Mouse (Mus musculus): ENCODE data around the gene Slc39a5. TPM values are rescaled to one million over a fixed set of nuclear protein-coding genes. Genes with fewer than 3 reads are reported as not detected.

The Slc39a5 gene
- total RNA-seq, 2 experiments from 2014 or later, result not detected

DNA sequence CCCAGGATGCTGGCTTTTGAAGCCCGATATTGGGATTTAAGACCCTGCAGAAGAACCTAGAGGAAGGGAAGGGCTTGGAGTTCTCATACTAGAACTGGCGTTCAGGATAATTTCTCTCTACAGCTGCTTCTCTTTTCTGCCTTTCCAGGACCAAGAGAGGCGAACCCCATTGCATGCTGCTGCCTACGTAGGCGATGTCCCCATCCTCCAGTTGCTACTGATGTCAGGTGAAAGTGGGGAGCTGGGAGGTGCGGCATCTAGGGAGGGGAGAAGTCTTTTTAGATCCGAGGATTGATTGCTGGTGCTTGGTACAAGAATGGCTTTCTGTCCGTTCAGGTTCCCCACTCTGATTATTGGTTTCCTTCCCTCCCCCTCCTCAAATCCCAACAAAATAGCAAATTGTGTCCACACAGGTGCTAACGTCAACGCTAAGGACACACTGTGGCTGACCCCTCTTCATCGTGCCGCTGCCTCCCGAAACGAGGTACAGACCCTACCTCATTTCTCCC lies 23.0 kb downstream of the Slc39a5 start:
- ATAC-seq (replicated peaks; ENCODE audit: low FRiP score, poor library complexity, severe bottlenecking), result no peak

DNA sequence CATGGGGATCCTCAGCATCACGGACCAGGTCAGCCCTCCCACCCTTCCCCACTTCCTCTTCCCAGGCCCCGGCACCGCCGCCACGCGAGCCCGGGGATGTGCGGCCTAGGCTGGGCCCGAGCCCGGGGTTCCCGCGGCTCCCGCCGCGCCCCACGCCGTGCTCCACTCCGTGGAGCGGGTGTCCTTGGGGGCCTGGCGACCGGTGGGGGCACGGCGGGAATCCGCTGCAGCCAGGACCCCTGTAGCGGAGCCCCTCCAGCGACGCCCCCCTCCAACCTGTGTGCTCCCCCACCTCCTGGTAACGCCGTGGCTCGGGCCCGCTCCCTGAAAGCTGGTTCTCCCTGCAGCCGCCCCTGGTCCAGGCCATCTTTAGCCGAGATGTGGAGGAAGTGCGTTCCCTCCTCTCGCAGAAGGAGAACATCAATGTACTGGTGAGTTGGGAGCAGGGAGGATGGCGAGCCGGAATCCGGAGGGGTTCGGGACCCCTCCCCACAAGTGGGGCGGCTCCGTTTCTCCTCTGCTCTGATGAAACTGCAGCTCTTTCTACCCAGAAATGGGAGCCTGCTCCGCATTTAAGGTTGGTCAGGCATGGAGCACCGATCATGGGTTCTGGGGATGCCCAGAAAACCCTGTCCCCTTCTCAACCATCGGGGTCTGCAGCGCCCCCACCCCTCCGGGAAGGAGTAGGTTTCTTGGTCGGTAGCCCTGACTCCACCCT lies 23.6 kb downstream of the Slc39a5 start:
- ATAC-seq (replicated peaks; ENCODE audit: low FRiP score, poor library complexity, severe bottlenecking), result peak; percentile 45

DNA sequence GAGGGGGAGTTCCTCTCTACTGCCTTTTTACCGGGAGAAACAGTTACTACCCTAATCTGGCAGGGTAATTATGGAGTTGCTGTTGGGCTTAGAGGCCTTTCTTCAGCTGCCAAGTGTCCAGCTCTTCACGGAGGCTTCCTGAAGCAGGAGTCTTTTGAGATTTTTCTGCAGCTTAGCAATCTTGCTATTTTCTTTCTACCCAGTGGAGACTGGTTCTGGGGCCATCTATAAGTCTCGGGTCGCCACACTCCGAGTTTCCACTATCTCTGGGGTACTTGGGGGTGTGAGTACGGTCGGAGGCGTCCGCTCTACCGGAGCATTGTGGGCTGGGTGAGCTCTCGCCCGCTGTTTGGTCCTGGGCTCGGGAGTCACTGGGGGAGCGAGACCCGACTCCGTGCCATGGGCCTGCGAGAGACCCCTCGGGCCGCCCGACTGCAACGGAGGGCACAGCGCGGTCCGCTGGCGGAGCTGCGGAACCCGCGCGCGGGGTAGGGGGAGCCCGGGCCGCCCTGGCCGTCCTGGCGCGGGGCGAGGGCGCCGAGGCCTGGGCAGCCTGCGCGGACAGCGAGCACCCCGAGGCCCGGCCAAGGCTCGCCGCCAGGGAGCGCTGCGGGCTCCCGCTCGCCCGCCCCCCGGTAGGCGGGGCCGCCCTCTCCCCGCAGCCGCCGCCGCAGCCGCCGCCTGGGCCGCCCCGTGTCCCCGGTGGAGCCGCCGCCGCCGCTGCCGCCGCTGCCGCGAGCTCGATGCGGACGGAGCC lies 24.4 kb downstream of the Slc39a5 start, which contains the start of gene Ankrd52:
Ankrd52 (plus strand) TSS at position 661 of the 757 bp plus-strand sequence.
- peak; percentile 88 for ATAC-seq (replicated peaks; ENCODE audit: low FRiP score, poor library complexity, severe bottlenecking)

DNA sequence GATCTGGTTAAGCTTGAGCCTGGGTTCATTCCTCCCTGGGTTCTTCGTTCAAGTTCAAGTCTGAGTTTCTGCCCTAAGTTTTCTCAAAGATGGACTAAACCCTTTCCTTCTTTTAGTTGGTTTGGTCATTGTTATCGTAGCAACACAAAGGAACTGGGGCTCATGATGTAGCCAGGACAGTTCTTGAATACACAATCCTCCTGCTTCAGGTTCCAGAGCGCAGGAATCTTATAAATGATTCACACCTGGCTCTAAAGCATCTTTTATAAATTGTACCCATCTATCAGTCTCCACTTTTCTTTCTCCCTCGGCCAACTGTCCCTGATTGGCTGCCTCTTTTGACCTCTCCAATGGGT lies 25.0 kb downstream of the Slc39a5 start:
- no peak for ATAC-seq (replicated peaks; ENCODE audit: low FRiP score, poor library complexity, severe bottlenecking)

DNA sequence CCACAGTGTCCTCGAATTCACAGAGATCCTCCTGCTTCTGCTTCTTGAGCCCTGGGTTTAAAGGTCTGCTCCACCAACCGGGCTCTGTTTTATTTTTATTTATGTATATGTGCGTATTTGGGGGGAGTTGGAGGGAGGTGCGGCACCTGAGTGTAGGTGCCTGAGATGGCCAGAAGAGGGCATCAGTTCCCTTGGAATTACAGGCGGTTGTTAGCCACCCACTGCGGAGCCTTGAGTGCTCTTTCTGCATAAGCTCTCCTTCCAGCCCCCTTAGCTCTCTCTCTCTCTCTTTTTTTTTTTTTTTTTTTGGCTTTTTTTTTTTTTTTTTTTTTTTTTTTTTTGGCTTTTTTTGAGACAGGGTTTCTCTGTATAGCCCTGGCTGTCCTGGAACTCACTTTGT lies 26.6 kb downstream of the Slc39a5 start:
- ATAC-seq (replicated peaks; ENCODE audit: low FRiP score, poor library complexity, severe bottlenecking), result no peak

DNA sequence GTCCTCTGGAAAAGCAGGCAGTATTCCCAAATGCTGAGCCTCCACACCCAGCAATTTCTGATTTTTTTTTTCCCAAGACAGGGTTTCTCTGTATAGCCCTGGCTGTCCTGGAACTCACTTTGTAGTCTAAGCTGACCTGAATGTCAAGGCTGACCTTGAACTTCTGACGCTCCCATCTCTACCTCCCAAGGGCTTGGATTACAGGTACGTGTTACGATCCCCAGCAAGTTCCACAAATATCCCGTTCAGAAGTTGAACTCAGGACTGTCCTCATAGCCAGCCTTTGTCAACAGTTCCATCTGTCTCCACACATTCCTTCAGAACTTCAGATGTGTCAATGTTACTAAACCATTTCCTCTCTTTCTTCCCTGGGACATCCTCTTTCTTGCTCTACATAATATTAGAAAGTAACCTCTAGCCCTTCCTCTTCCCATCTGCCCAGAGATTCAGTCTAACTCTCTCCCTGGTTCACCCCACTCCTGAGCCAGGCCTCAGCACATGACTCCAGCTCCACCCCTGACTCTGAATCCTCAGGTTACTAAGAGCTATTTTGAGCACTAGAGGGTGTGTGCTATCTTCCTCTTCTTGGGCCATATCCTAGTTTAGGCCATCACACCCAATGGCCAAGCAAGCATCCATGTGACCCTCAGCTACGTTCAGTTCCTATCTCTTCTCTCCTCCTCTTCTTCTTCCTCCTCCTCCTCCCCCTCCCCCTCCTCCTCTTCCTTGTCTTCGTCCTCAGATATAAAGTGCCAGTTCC lies 27.9 kb downstream of the Slc39a5 start:
- ATAC-seq (replicated peaks; ENCODE audit: low FRiP score, poor library complexity, severe bottlenecking), result no peak

DNA sequence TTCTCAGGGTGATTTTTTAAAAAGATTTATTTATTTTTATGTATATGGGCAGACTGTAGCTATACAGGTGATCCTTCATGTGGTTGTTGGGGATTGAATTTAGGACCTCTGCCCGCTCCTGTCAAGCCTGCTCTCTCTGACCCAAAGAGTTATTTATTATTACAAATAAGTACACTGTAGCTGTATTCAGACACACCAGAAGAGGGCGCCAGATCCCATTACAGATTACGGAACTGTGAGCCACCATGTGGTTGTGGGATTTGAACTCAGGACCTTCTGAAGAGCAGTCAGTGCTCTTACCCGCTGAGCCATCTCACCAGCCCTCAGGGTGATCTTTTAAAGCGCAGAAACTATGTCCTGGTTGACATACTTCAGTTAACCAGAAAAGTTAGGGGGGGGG lies 28.9 kb downstream of the Slc39a5 start:
- no peak for ATAC-seq (replicated peaks; ENCODE audit: low FRiP score, poor library complexity, severe bottlenecking)

DNA sequence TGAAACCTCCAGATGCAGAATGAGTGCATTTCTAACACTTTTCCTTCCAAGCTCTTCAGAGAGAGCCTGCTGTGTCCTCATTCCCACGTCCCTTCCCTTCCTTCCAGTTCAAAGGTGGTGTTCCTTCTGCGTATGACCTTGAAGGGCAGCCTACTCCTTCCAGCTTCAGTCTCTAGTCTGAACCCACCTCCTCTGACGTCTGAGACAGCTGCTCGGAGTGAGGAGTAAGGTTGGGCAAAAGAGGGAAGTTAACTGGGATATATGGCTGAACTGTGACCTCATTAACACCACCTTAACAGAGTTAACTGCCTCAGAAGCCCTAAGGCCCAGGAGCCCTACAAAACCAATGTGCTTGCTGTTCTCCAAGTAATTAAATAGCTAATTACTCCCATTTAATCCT lies 30.4 kb downstream of the Slc39a5 start:
- no peak for ATAC-seq (replicated peaks; ENCODE audit: low FRiP score, poor library complexity, severe bottlenecking)

DNA sequence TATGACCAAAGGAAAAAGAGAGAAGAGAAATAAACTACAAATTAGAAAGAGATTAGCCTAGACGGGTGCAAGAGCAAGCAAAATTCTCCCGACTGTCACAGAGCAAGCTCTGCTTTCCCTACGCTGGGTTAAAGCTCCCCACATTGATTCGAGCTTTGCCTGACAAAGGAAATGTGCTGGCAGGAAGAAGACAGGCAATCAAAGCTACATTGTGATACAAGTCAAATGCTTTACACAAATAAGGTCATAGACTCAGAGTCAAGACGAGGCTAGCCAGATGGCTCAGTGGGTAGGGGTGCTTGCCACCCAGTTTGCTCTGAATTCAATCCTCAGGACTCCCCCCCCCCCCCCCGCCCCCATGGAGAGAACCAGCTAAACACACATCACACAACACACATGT lies 31.0 kb downstream of the Slc39a5 start:
- no peak for ATAC-seq (replicated peaks; ENCODE audit: low FRiP score, poor library complexity, severe bottlenecking)

DNA sequence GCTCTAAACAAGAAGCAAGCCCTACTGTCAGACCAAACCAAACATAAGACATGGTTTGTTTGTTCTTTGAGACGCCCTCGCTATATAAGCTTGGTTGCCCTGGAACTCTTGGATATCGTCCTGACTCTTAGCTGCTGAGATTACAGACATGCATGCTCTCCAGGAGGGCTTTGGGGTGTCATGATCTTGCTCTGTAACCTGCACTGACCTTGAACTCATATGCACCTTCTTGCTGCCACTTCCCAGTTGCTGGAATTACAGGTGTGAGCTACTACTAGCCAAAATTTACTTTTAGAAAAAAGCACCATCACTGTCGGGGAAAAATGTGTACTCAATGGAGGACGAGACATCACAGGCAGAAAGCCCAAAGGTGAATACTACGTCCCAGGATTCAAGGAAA lies 31.4 kb downstream of the Slc39a5 start:
- no peak for ATAC-seq (replicated peaks; ENCODE audit: low FRiP score, poor library complexity, severe bottlenecking)

DNA sequence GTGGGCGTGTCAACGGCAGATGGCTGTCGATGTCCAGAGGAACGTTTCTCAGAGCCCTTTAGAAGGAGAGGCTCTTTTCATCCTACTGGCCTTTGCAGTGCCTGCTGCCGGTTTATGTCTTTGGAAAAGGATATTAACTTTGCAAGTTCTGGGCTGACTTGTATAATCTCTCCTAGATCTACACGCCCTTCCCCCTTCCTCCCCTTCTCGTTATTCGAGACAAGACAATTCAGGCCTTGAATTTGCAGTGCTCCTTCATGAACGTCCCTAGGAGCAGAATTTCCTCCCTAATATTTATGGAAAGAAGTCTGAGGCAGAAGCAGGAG lies 31.8 kb downstream of the Slc39a5 start:
- ATAC-seq (replicated peaks; ENCODE audit: low FRiP score, poor library complexity, severe bottlenecking), result no peak

DNA sequence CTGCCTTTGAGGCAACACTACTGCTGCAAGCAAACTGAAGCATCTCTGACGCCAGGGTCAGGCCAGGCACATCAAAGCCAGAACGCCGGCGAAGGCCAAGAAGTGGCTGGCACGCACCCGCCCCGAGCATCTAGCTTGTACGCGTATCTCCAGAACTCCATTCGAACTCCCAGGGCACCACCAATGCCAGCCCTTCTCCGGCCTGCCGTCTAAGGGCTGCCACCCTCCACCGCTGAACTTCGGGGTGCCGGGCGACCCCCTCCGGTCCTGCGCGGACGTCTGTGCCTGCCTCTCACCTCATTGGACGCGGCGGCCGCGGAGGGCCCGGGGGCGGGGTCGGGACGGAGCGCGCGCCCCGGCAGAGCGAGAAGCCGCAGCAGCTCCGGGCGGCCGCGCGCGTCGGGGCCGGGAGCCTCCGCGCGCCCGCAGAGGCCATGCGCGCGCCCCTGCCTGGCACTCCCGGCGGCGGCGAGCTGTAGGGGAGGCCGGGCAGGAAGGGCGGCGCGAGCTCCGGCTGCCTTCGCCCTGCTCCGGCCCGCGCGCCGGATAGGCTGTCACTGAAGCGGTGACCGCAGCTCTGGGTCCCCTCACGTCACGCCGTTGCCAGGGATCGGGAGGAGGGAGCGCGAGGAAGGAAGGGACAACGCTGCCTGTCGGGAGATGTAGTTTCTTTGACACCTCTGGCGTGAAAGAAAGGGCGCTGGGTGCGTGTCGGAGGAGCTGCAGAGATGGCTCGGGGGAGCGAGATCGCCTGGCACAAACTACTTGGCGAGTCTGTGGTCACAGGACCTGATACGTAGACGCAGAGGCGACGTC lies 32.4 kb downstream of the Slc39a5 start, which contains the start of gene Coq10a:
Coq10a (minus strand) TSS at position 596 of the 816 bp plus-strand sequence.
- ATAC-seq (replicated peaks; ENCODE audit: low FRiP score, poor library complexity, severe bottlenecking), result peak; percentile 91

DNA sequence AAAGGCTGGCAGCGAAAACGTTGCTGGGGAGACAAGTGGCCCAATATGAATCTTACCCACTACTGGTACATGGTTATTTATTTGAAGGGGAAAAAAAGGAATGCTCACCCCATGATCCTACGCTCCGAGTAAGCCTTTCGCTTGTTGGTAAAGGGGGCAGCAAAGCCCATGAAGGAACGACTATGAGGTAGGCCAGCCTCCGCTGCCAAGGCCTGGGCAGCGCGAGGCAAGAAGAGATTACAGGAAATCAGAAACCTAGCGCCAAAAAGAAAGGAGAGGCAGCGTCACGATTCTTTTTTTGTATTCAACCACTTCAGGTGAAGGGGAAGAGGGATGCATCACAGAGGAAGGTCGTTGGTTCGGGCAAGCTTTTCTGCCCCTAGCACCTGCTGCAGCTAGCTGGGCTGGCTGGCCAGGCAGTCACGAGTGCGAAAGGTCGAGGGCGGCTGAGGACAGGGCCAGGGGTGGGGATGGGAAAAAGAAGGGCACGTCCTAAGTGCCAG lies 33.1 kb downstream of the Slc39a5 start:
- ATAC-seq (replicated peaks; ENCODE audit: low FRiP score, poor library complexity, severe bottlenecking), result peak; percentile 30; the same call in 1 of the 2 replicates

DNA sequence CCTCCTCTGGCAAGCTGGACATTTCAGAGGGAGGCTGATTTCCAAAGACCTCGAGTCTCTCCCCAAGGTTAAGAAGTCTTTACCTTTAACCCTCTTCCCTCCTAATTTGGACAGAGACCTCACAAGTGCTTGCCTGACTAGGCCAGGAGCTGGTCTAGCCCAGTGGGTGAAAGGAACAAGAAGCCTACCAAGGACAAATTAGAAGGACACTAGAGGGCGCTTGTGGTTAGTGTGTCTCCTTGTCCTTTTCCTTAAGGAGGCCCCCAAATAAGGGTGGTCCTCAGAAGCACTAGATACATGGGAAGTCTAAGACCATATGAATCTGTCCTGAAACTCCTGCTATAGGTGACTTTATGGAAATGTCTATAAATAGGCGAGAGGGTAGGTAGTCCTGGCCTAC lies 38.5 kb downstream of the Slc39a5 start:
- no peak for ATAC-seq (replicated peaks; ENCODE audit: low FRiP score, poor library complexity, severe bottlenecking)

DNA sequence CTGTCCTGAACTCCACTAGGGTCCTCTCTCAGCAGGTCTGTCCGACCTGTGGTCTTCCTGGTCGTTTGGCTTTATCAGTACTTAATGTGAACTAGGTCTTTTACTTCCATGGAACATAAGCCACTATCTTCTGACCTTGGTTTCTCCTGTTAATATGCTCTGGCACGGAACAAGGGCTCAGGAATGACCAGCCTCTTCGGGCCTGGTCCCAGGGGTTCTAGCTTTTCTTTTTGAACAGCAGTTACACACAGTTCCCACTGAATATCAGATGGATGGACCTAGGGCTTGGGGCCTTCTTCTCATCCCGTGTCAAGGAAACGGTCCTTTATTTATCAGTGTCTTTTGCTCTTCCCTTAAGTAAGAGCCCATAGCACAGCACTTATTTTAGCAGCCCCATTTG lies 39.2 kb downstream of the Slc39a5 start:
- no peak for ATAC-seq (replicated peaks; ENCODE audit: low FRiP score, poor library complexity, severe bottlenecking)

DNA sequence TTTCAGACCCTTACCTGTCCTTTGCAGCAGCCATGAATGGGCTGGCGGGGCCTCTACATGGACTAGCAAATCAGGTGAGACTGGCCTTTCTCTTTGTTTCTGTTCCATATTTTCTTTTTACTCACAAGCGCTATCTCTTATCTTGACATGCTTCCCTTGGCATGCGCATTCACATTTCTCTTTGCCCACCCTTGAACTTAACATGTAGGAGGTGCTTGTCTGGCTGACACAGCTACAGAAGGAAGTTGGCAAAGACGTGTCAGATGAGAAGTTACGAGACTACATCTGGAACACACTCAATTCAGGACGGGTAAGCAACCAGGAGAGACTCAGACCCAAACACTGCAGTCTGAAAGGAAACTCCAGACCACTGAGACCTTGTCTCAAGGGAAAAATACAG lies 41.8 kb downstream of the Slc39a5 start:
- no peak for ATAC-seq (replicated peaks; ENCODE audit: low FRiP score, poor library complexity, severe bottlenecking)

DNA sequence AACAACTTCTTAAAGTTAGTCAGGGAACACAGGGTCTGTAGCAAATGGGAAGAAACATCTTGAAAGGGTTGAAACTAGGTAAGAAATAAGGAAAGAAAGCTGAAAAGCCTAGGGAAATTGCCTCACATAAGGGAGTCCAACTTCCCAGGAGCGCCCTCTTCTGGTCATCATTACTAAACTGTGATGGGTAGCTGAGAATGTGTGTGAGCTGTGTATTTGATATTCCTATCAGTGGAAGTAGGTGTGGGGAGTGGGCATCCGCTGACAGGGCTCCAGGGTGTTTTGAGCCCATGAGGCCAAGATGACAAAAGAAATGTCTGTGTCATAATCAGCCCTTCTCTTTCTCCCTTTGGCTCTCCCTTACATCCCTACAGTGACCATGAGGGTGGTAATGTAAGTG lies 42.2 kb downstream of the Slc39a5 start:
- ATAC-seq (replicated peaks; ENCODE audit: low FRiP score, poor library complexity, severe bottlenecking), result peak; percentile 56; the same call in 1 of the 2 replicates

DNA sequence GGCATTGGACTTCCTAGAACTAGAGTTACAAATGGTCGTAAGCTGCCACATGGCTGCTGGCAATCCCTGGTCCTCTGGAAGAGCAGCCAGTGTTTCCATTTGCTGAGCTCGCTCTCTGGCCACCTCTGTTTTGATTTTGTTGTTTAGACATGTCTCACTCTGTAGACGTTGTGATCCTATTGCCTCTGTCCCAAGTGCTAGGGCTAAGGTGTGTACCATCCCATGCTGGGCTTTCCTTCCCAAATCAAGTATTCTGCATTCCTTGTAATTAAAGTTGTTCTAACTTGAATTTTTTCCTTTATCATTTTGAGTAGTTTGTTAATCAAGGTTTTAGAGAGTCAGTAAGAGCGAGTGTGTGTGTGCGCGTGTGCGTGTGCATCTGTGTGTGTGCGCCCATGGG lies 53.5 kb downstream of the Slc39a5 start:
- no peak for ATAC-seq (replicated peaks; ENCODE audit: low FRiP score, poor library complexity, severe bottlenecking)
